In genomic region chr6:14901971-14902670, GRCm38 (mm10) we compare ENCODE assay signal across 8 mouse cellular contexts. TPM values are rescaled to one million over a fixed set of nuclear protein-coding genes. Genes with fewer than 3 reads are reported as not detected.
DNase-seq lines count a peak whose midpoint lies in the region; ATAC-seq lines count a peak whose summit lies in the region.

No protein-coding gene starts in this region.

- H3K4me1 ChIP-seq in megakaryocyte, embryonic 14.5 days: peaks cover 32% of the 10 kb centered on the region
- H3K4me1 ChIP-seq in forebrain, embryonic 13.5 days: peaks cover 40% of the 10 kb centered on the region
- H3K4me1 ChIP-seq in limb, embryonic 12.5 days (replicated peaks): peaks cover 39% of the 10 kb centered on the region
- peaks cover 28% of the 10 kb centered on the region for H3K4me1 ChIP-seq in midbrain, embryonic 16.5 days (ENCODE audit: control insufficient read depth, insufficient read depth, low read length)

- no peak for ATAC-seq in megakaryocyte, adult 5-6 weeks (ENCODE audit: poor library complexity, severe bottlenecking)
- ATAC-seq in forebrain, embryonic 13.5 days: no peak
- ATAC-seq in limb, embryonic 12.5 days (ENCODE audit: insufficient number of reproducible peaks, insufficient read depth, low FRiP score, low TSS enrichment, low read depth): no peak
- no peak for ATAC-seq in midbrain, embryonic 16.5 days

- intact Hi-C loops in left cerebral cortex, postnatal 4 days (cut with DNase I): loop anchor here (5.0 kb wide), 1 partner anchor 1650 kb away; no protein-coding TSS in a partner anchor

- H3K27ac ChIP-seq in forebrain, embryonic 13.5 days: no peak overlapping the region
- H3K27ac ChIP-seq in limb, embryonic 12.5 days: peak overlapping the region; percentile 96
- peak overlapping the region; percentile 81 for H3K27ac ChIP-seq in midbrain, embryonic 16.5 days (ENCODE audit: low read length)

- peak overlapping the region; percentile 79 for H3K9ac ChIP-seq in forebrain, embryonic 13.5 days
- H3K9ac ChIP-seq in limb, embryonic 12.5 days (replicated peaks): peak overlapping the region; percentile 91
- H3K9ac ChIP-seq in midbrain, embryonic 16.5 days (ENCODE audit: low read depth, low read length): peak overlapping the region; percentile 84

- H3K9me3 ChIP-seq in megakaryocyte, embryonic 14.5 days: peaks cover 4% of the 10 kb centered on the region
- H3K9me3 ChIP-seq in forebrain, embryonic 13.5 days (replicated peaks): no peaks in the 10 kb centered on the region
- no peaks in the 10 kb centered on the region for H3K9me3 ChIP-seq in limb, embryonic 12.5 days
- H3K9me3 ChIP-seq in midbrain, embryonic 16.5 days (replicated peaks; ENCODE audit: control insufficient read depth, low read length, poor library complexity, severe bottlenecking): no peaks in the 10 kb centered on the region

- peak overlapping the region; percentile 93 for H3K4me2 ChIP-seq in forebrain, embryonic 13.5 days
- peak overlapping the region; percentile 80 for H3K4me2 ChIP-seq in limb, embryonic 12.5 days
- peak overlapping the region; percentile 98 for H3K4me2 ChIP-seq in midbrain, embryonic 16.5 days (ENCODE audit: low read length)

- H3K27me3 ChIP-seq in megakaryocyte, embryonic 14.5 days (replicated peaks): peaks cover 58% of the 10 kb centered on the region
- no peaks in the 10 kb centered on the region for H3K27me3 ChIP-seq in forebrain, embryonic 13.5 days
- H3K27me3 ChIP-seq in limb, embryonic 12.5 days: peaks cover 18% of the 10 kb centered on the region
- peaks cover 3% of the 10 kb centered on the region; the same call in 1 of the 2 replicates for H3K27me3 ChIP-seq in midbrain, embryonic 16.5 days (ENCODE audit: control insufficient read depth, insufficient read depth, low read depth, low read length)

- 5% methylated on average over 13 of the region's 13 CpGs for WGBS in forebrain, embryonic 13.5 days
- WGBS in limb, embryonic 12.5 days: 3% methylated on average over 13 of the region's 13 CpGs
- 4% methylated on average over 13 of the region's 13 CpGs for WGBS in midbrain, embryonic 16.5 days

- no peak for DNase-seq in left cerebral cortex, postnatal 4 days
- no peak for DNase-seq in thymus, postnatal 4 days
- DNase-seq in MN1 (ENCODE audit: low spot score): no peak

- H3K36me3 ChIP-seq in megakaryocyte, embryonic 14.5 days (replicated peaks; ENCODE audit: low read length): no peaks in the 10 kb centered on the region
- no peaks in the 10 kb centered on the region for H3K36me3 ChIP-seq in forebrain, embryonic 13.5 days (ENCODE audit: poor library complexity, severe bottlenecking)
- no peaks in the 10 kb centered on the region for H3K36me3 ChIP-seq in limb, embryonic 12.5 days
- no peaks in the 10 kb centered on the region for H3K36me3 ChIP-seq in midbrain, embryonic 16.5 days (ENCODE audit: control insufficient read depth, insufficient read depth, low read length)

- H3K4me3 ChIP-seq in megakaryocyte, embryonic 14.5 days (replicated peaks): peak overlapping the region; percentile 90
- peak overlapping the region; percentile 76 for H3K4me3 ChIP-seq in forebrain, embryonic 13.5 days
- peak overlapping the region; percentile 77 for H3K4me3 ChIP-seq in limb, embryonic 12.5 days (replicated peaks)
- peak overlapping the region; percentile 81 for H3K4me3 ChIP-seq in midbrain, embryonic 16.5 days (ENCODE audit: low read depth, low read length)

RNA-seq across cellular contexts. Expression of gene Foxp2, which starts 1.0 kb away (rescaled TPM):
- polyA plus RNA-seq in megakaryocyte, embryonic 14.5 days (2012; ENCODE audit: insufficient read depth, low replicate concordance): not detected in 2 replicates
- not detected in 2 replicates for total RNA-seq in megakaryocyte, adult 5-6 weeks (2015)
- total RNA-seq in megakaryocyte, adult 5-6 weeks (2017): not detected in 2 replicates
- polyA plus RNA-seq in forebrain, embryonic 13.5 days (2015; fragmentation: Nextera tagmentation; extraction: Ambion mirVana): 28.3 and 30.2 TPM in 2 replicates
- polyA plus RNA-seq in limb, embryonic 12.5 days (2016; fragmentation: Nextera tagmentation; extraction: Ambion mirVana): 26.8 and 33.0 TPM in 2 replicates
- polyA plus RNA-seq in midbrain, embryonic 16.5 days (2015; fragmentation: Nextera tagmentation; extraction: Ambion mirVana): 90.8 and 93.0 TPM in 2 replicates
- 10 to 100 TPM; 26.1 to 31.3 TPM for total RNA-seq in left cerebral cortex, postnatal 4 days (2021)

Comparison
In these comparisons a context has a peak if more than half of its experiments do, and no peak if none do; other contexts are left out.
1. RNA of gene Foxp2, which starts 1.0 kb away (polyA plus RNA-seq): 90.8 to 93.0 TPM in midbrain, embryonic 16.5 days, 28.3 to 30.2 TPM in forebrain, embryonic 13.5 days and 26.8 to 33.0 TPM in limb, embryonic 12.5 days; not detected in megakaryocyte, embryonic 14.5 days; every median in the first group is over 10 times any median in the second.
2. Peak in every context shown above with its lines, with median percentiles within 50 percentile points of each other: H3K4me3 ChIP-seq, H3K4me2 ChIP-seq and H3K9ac ChIP-seq.